ENCODE assay signal across 16 mouse cellular contexts in the genomic region with DNA sequence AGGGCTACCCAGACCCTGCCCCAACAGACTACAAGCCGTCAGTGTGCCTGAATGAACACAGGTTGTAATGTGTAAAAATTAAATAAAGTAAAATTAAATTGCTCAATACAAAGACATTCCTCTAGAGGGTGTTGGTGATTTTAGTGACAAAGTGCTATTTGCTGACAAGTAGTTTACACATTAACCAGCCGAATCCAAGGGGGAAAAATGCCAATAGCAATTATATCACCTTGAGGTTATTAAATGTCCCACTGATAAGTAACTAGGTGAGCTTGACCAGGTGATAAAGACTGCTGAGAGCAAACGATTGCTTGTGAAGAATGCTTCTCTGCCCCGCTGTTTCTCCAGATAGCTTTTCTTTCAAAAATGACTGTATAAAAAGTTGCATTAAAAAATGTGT.
DNase-seq lines count a peak whose midpoint lies in the region; ATAC-seq and TF ChIP-seq lines count a peak whose summit lies in the region.
"Had no signal": no experiment of that assay in that cellular context is flagged by ENCODE, and none has a peak within 500 bp of the region (broad histone marks: within the 10 kb centered on the region; RNA-seq: fewer than 3 reads in every experiment).

No protein-coding gene starts in this region.

- WGBS in kidney, embryonic 15.5 days: 66% methylated on average over 4 of the region's 4 CpGs
- WGBS in lung, postnatal 0 days: 20% methylated on average over 4 of the region's 4 CpGs
- WGBS in hindbrain, embryonic 16.5 days: 58% methylated on average over 4 of the region's 4 CpGs
- 53% methylated on average over 4 of the region's 4 CpGs for WGBS in neural tube, embryonic 14.5 days

- no peaks in the 10 kb centered on the region for H3K36me3 ChIP-seq in kidney, embryonic 15.5 days
- H3K36me3 ChIP-seq in lung, postnatal 0 days (ENCODE audit: insufficient read depth, low read length): no peaks in the 10 kb centered on the region
- no peaks in the 10 kb centered on the region for H3K36me3 ChIP-seq in hindbrain, embryonic 16.5 days (ENCODE audit: control insufficient read depth, insufficient read depth, low read length)
- no peaks in the 10 kb centered on the region for H3K36me3 ChIP-seq in neural tube, embryonic 14.5 days (ENCODE audit: control insufficient read depth, insufficient read depth, low read length)
- H3K36me3 ChIP-seq: embryonic facial prominence, embryonic 15.5 days; forebrain, embryonic 12.5 days; lung, embryonic 15.5 days had no signal

- H3K27ac ChIP-seq in kidney, embryonic 15.5 days: no peak overlapping the region
- no peak overlapping the region for H3K27ac ChIP-seq in lung, postnatal 0 days (ENCODE audit: low read length)
- peak overlapping the region; percentile 53 for H3K27ac ChIP-seq in hindbrain, embryonic 16.5 days (ENCODE audit: low read depth, low read length)
- peak overlapping the region; percentile 62; the same call in 1 of the 2 replicates for H3K27ac ChIP-seq in neural tube, embryonic 14.5 days (ENCODE audit: low read depth, low read length)
- H3K27ac ChIP-seq: embryonic facial prominence, embryonic 15.5 days; forebrain, embryonic 12.5 days; lung, embryonic 15.5 days had no signal

- no peak overlapping the region for H3K9ac ChIP-seq in kidney, embryonic 15.5 days
- no peak overlapping the region for H3K9ac ChIP-seq in lung, postnatal 0 days (replicated peaks; ENCODE audit: low read depth)
- H3K9ac ChIP-seq in hindbrain, embryonic 16.5 days (ENCODE audit: low read depth, low read length): no peak overlapping the region
- no peak overlapping the region; the same call in 1 of the 2 replicates for H3K9ac ChIP-seq in neural tube, embryonic 14.5 days (replicated peaks; ENCODE audit: low read depth, low read length)
- H3K9ac ChIP-seq: embryonic facial prominence, embryonic 15.5 days; forebrain, embryonic 12.5 days; lung, embryonic 15.5 days had no signal

- no peak for TF ChIP-seq EP300 in lung, postnatal 0 days (IDR thresholded peaks at IDR 0.05)

- ATAC-seq in kidney, embryonic 15.5 days (replicated peaks; ENCODE audit: low FRiP score): no peak
- no peak for ATAC-seq in lung, postnatal 0 days
- no peak for ATAC-seq in hindbrain, embryonic 16.5 days
- no peak for ATAC-seq in neural tube, embryonic 14.5 days (ENCODE audit: low read depth)

- peaks cover 4% of the 10 kb centered on the region; the same call in 1 of the 2 replicates for H3K4me1 ChIP-seq in kidney, embryonic 15.5 days
- no peaks in the 10 kb centered on the region for H3K4me1 ChIP-seq in lung, postnatal 0 days (ENCODE audit: insufficient read depth, low read depth, low read length)
- H3K4me1 ChIP-seq in hindbrain, embryonic 16.5 days (ENCODE audit: control insufficient read depth, insufficient read depth, low read depth, low read length): peaks cover 15% of the 10 kb centered on the region
- peaks cover 50% of the 10 kb centered on the region for H3K4me1 ChIP-seq in neural tube, embryonic 14.5 days (ENCODE audit: control insufficient read depth, insufficient read depth, low read length)
- H3K4me1 ChIP-seq: lung, embryonic 15.5 days had no signal

- H3K4me2 ChIP-seq in kidney, embryonic 15.5 days: no peak overlapping the region
- H3K4me2 ChIP-seq in lung, postnatal 0 days (replicated peaks; ENCODE audit: low read depth, low read length): no peak overlapping the region
- no peak overlapping the region for H3K4me2 ChIP-seq in hindbrain, embryonic 16.5 days (ENCODE audit: low read length)
- no peak overlapping the region for H3K4me2 ChIP-seq in neural tube, embryonic 14.5 days (ENCODE audit: low read depth, low read length)
- H3K4me2 ChIP-seq: embryonic facial prominence, embryonic 15.5 days; forebrain, embryonic 12.5 days; lung, embryonic 15.5 days had no signal

- no peaks in the 10 kb centered on the region for H3K9me3 ChIP-seq in kidney, embryonic 15.5 days (replicated peaks)
- no peaks in the 10 kb centered on the region for H3K9me3 ChIP-seq in lung, postnatal 0 days (ENCODE audit: low read length)
- H3K9me3 ChIP-seq in hindbrain, embryonic 16.5 days (ENCODE audit: control insufficient read depth, low read length): no peaks in the 10 kb centered on the region
- no peaks in the 10 kb centered on the region for H3K9me3 ChIP-seq in neural tube, embryonic 14.5 days (ENCODE audit: control insufficient read depth, low read length)
- H3K9me3 ChIP-seq: embryonic facial prominence, embryonic 15.5 days; forebrain, embryonic 12.5 days; lung, embryonic 15.5 days had no signal

- H3K27me3 ChIP-seq in kidney, embryonic 15.5 days: peaks cover 26% of the 10 kb centered on the region
- H3K27me3 ChIP-seq in lung, postnatal 0 days (replicated peaks; ENCODE audit: insufficient read depth, low read length): no peaks in the 10 kb centered on the region
- H3K27me3 ChIP-seq in hindbrain, embryonic 16.5 days (replicated peaks; ENCODE audit: control insufficient read depth, insufficient read depth, low read length): no peaks in the 10 kb centered on the region
- no peaks in the 10 kb centered on the region for H3K27me3 ChIP-seq in neural tube, embryonic 14.5 days (ENCODE audit: control insufficient read depth, insufficient read depth, low read length)
- H3K27me3 ChIP-seq: embryonic facial prominence, embryonic 15.5 days had no signal

- peak; percentile 12 to 19 for DNase-seq in kidney, adult 8-10 months
- no peak for DNase-seq in lung, postnatal 0 days (ENCODE audit: low spot score)
- DNase-seq in lung, postnatal 4 days: no peak
- DNase-seq in adrenal gland, postnatal 10 days: no peak
- no peak for DNase-seq in urinary bladder, postnatal 10 days (ENCODE audit: low spot score)
- DNase-seq: adrenal gland, postnatal 25 days; cerebellum, adult 9-11 months; layer of hippocampus, adult 9-11 months; liver; thymus, postnatal 14 days had no signal

- no peak overlapping the region for H3K4me3 ChIP-seq in kidney, embryonic 15.5 days (replicated peaks)
- H3K4me3 ChIP-seq in lung, postnatal 0 days (ENCODE audit: low read depth, low read length): no peak overlapping the region
- no peak overlapping the region for H3K4me3 ChIP-seq in hindbrain, embryonic 16.5 days (ENCODE audit: low read length)
- H3K4me3 ChIP-seq in neural tube, embryonic 14.5 days (ENCODE audit: low read depth, low read length): no peak overlapping the region
- H3K4me3 ChIP-seq: embryonic facial prominence, embryonic 15.5 days; forebrain, embryonic 12.5 days; lung, embryonic 15.5 days had no signal

- 0 out of 2 replicates have a peak, but pooled peaks have one; percentile 20 for TF ChIP-seq CTCF in lung, postnatal 0 days (IDR thresholded peaks at IDR 0.05)

Comparison
In these comparisons a context has a peak if more than half of its experiments do, and no peak if none do; other contexts are left out.
1. DNase-seq: peak in kidney, adult 8-10 months (2 of 2); none in lung, postnatal 0 days (single experiment), lung, postnatal 4 days (0 of 2), adrenal gland, postnatal 10 days (single experiment) and urinary bladder, postnatal 10 days (single experiment).
2. H3K27ac ChIP-seq: peak in hindbrain, embryonic 16.5 days (single experiment) and neural tube, embryonic 14.5 days (single experiment); none in kidney, embryonic 15.5 days (single experiment) and lung, postnatal 0 days (single experiment).